Mouse (Mus musculus): ENCODE results near the gene Ttll1. TPM values are rescaled to one million over a fixed set of nuclear protein-coding genes. Genes with fewer than 3 reads are reported as not detected.

The Ttll1 gene
- polyA plus RNA-seq, 1 experiment: 15.1 TPM

- no peak for DNase-seq (ENCODE audit: low spot score)
Measured at GRCm38 (mm10) chr15:83455034-83455433, 55.7 kb downstream of the Ttll1 start.

- no peak for DNase-seq (ENCODE audit: low spot score)
Measured at GRCm38 (mm10) chr15:83454419-83454818, 56.3 kb downstream of the Ttll1 start.

GRCm38 (mm10) chr15:83453879-83454278 is 56.8 kb downstream of the Ttll1 start:
- DNase-seq (ENCODE audit: low spot score): no peak

GRCm38 (mm10) chr15:83452219-83452760 is 58.4 kb downstream of the Ttll1 start:
- no peak for DNase-seq (ENCODE audit: low spot score)

GRCm38 (mm10) chr15:83451621-83452210 is 59.0 kb downstream of the Ttll1 start:
- no peak for DNase-seq (ENCODE audit: low spot score)

- DNase-seq (ENCODE audit: low spot score): no peak
Measured at GRCm38 (mm10) chr15:83450007-83450406, 60.7 kb downstream of the Ttll1 start.

- no peak for DNase-seq (ENCODE audit: low spot score)
Measured at GRCm38 (mm10) chr15:83448646-83449045, 62.0 kb downstream of the Ttll1 start.

GRCm38 (mm10) chr15:83447791-83448544 is 62.7 kb downstream of the Ttll1 start:
- no peak for DNase-seq (ENCODE audit: low spot score)

- DNase-seq (ENCODE audit: low spot score): no peak
Measured at GRCm38 (mm10) chr15:83445908-83446307, 64.8 kb downstream of the Ttll1 start.

GRCm38 (mm10) chr15:83445383-83445782 is 65.3 kb downstream of the Ttll1 start:
- DNase-seq (ENCODE audit: low spot score): no peak

- no peak for DNase-seq (ENCODE audit: low spot score)
Measured at GRCm38 (mm10) chr15:83444425-83444824, 66.3 kb downstream of the Ttll1 start.

GRCm38 (mm10) chr15:83442495-83443037 is 68.1 kb downstream of the Ttll1 start:
- DNase-seq (ENCODE audit: low spot score): no peak

- no peak for DNase-seq (ENCODE audit: low spot score)
Measured at GRCm38 (mm10) chr15:83440726-83441125, 70.0 kb downstream of the Ttll1 start.

GRCm38 (mm10) chr15:83436541-83436940 is 74.2 kb downstream of the Ttll1 start:
- DNase-seq (ENCODE audit: low spot score): no peak

GRCm38 (mm10) chr15:83435324-83436090 is 75.2 kb downstream of the Ttll1 start:
- no peak for DNase-seq (ENCODE audit: low spot score)

GRCm38 (mm10) chr15:83434692-83435091 is 76.0 kb downstream of the Ttll1 start:
- DNase-seq (ENCODE audit: low spot score): no peak

Other genes starting within 250 kb of the Ttll1 start
- gene Arfgap3, start 160.6 kb downstream of the Ttll1 start, polyA plus RNA-seq (2012; rRNA removed): 68.2 and 69.5 TPM in 2 replicates
- 71.5 and 88.1 TPM in 2 replicates for gene Pacsin2, start 46.3 kb downstream of the Ttll1 start, polyA plus RNA-seq (2012; rRNA removed)
- 20.2 and 22.4 TPM in 2 replicates for gene Bik, start 16.0 kb upstream of the Ttll1 start, polyA plus RNA-seq (2012; rRNA removed)
- gene Tspo, start 52.7 kb upstream of the Ttll1 start, polyA plus RNA-seq (2012; rRNA removed): 214 and 260 TPM in 2 replicates
- gene Mcat, start 52.9 kb upstream of the Ttll1 start, polyA plus RNA-seq (2012; rRNA removed): 22.5 and 23.5 TPM in 2 replicates
- gene Ttll12, start 84.3 kb upstream of the Ttll1 start, polyA plus RNA-seq (2012; rRNA removed): 11.2 and 11.7 TPM in 2 replicates
- 9.4 and 18.5 TPM in 2 replicates for gene Scube1, start 214.1 kb upstream of the Ttll1 start, polyA plus RNA-seq (2012; rRNA removed)